Mouse (Mus musculus) lung, adult 18-20 months (tissue): ENCODE results near the gene Rbpj.

Source experiments
- DNase-seq, 2 experiments: peaks; one replicate each; pipeline ENCODE4 v3.0.0; 2022; ENCODE audit warnings: mixed read lengths in 2 of 2

Gene Rbpj

DNA sequence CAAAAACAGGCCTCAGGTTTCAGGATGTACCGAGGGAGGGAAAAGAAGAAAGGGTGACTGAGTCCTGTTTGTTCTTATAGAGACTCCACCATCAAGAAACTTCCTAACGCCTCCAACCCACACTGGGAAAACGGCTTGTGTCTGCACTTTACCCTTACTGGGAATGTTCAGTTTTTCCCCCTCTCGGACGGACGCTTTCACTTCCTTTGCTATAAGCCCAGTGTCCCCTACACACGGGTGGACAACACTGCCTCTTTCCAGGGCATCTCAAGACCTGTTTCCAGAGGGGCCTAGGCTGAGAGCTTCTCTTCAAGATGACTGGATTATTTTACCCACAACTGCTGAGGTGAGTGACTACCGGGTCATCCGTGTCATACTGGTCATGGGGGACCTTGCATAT is at the start of gene Rbpj:
Gene Rbpj, plus strand, starts transcription at position 270 of the 400 bp plus-strand sequence.
- no peak for DNase-seq

DNA sequence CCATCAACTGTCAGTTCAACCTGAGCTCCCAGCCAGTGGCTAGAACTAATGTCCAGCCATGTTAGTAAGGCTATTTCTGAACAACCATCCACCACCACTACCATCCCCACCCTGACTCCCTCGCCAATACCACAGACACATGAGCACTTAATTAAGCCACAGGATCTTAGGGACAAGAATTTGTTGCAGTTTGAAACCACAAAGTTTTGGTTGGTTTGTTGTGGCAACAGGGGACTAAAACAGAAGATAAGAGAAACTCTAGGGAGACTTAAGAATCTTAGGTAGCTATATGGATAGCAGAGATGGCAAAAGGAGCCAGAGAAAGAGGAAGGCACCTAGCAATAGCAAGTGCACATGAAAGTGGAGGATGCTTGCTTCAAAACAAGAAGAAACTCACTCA is 45.2 kb upstream of the Rbpj start:
- no peak for DNase-seq

DNA sequence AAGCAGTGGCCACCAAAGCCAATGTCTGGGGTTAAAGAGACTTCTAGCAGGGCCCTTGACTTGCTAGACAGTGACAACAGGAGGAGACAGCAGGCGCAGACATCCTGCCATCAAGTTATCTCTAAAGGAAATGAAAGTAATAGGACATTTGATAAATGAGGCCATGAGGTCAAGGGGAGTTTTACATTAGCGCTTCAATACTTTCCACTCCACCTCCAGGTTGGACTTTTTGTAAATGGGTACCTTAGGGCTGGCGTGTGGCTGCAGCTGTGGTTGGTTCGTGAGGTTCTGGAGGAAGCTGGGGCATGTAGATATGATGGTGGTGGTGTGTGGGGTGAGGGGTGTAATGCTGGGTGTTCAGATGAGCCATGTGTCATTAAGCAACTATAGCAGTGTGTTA is 44.7 kb upstream of the Rbpj start:
- DNase-seq, result no peak

DNA sequence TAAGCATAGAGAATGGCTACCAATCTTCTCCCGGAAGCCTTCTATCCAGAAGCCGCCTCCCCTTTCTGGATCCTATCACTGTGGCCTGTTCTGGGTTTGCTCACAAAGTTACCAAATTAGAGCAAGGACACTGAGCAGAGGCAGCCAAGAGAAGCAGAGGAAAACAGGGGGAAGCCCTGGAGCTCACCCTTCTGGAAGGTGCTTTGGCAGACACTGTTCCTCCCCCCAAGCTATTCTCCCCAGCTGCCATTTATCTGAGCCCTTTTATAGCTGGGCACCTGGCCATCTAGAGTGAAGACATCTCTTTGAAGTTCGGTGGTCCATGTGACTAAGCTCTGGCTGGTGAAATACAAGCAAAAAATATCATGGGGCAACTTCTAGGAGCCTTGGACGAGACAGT is 38.5 kb upstream of the Rbpj start:
- peak in 1 of 2 experiments; percentile 19 for DNase-seq

DNA sequence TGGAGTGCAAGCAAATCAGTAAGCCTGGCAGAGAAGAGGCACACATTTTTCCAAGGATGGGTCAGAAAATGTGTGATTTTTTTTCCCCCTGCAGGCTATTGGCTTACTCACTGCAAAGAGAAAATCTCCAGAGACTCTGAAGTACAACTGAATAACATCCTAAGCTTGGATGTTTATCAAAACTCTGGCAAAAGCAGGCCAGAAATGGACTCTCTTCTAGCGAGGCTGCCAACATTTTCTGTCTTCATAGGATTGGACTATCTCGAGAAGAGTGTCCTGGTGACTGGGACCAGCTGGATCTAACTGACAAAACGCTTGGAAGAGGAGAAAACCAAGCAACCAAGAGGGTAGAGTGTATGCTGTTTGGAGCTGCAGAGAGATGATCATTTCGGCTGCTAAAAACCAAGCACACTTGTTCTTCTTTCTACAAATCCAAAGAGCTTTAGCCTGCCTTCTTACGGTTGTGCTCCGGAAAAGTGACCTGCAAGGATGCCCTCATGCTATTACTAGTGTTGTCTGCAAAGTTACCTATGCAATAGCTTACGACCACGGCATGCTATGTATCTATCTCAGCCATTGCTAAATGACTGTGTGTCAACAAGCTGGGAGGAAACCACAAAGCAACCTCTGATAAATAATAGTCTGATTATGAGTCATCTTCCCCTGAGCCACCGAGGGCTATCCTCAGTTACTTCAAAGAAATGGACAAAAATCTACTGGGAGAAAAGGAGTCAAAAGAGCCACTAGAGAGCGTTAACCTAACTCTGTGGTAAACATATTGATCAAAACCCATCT is 36.1 kb upstream of the Rbpj start:
- peak; percentile 37 to 65 for DNase-seq

DNA sequence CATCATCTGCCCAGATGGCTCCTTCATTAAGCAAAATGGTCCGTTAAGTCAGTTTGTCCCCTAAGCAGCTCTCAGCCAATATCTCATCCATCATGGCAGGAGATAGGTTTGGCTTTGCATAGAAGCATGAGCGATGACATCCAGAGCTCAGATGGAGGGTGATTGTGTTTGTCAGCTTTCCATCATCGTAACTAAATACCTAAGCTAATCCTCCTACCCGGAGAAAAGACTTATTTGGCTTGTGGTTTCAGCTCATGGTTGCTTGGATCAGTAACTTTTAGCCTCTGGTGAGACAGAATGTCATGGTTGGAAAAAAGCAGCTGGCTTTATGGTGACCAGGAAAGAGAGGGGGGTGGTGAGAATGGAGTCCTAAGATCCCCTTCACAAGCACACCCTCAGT is 33.5 kb upstream of the Rbpj start:
- no peak for DNase-seq

DNA sequence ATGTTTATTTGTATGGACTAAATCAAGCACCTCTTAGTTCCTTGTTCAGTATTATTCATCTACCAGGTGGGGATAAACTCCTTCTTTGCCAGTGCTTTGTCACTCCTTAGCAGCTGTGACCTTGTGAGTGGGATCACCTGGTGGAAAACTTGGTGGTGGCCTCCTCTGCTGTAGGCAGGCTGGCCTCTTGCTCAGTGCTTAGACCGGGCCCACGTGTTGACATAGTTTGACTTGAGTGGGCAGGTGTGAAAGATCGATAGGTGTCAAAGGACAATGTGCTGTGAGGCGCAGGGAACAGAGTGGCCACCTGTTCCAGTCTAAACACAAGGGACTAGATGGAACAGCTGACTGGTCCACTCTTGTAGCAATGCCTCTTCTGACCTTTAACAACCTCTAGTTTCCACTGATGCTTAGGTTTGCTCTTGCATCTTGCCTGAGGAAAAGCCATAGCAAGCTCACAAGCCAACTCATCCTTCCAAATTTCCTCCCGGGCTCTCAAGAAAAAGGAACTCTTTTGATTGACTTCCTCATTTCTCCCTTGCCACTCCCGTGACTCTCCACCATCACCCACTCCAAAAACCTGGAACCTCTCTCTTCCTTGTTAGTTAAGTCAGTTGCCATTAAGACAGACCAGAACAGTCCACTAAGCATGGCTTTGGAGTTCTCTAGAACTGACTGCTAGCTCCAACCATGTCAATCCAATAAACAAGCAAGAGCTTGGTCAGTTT is 28.9 kb upstream of the Rbpj start:
- no peak for DNase-seq

DNA sequence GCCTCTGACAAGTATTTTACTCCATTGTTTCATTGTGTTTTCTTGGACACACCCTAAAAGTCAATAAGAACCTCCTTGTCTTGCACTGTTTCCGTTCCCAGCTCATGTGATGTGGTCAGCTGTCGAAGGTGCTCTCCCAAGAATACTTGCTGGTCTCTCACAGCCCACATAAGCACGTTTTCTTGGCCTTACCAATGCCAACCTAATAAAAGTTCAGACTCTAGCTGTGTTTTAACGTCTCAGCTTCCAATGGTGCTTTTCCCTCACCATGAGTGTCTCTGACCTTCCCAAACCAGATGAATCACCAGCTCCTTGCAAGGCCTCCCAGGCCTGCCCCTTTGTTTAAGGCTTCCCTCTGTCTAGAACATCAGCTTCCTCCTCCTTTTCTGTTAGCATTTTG is 28.2 kb upstream of the Rbpj start:
- no peak for DNase-seq

DNA sequence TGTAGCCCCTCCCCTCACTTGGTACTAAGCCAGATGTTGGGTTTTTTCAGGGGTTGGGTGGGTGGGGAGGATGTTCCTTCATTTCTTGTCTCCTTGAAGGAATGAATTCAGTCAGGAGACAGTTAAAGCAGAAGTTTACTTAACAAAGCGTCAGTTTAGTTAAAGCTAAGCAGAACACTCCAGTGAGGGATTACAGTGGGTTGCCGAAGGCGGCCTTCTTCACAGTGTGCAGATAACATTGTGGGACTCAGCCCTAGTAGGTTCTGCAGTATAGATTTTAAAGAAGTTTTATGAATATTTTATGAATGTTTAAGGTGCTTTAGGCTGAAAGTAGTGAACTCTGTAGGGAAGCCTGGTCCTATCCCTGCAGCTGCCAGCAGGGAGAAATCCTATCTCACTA is 27.7 kb upstream of the Rbpj start:
- no peak for DNase-seq

DNA sequence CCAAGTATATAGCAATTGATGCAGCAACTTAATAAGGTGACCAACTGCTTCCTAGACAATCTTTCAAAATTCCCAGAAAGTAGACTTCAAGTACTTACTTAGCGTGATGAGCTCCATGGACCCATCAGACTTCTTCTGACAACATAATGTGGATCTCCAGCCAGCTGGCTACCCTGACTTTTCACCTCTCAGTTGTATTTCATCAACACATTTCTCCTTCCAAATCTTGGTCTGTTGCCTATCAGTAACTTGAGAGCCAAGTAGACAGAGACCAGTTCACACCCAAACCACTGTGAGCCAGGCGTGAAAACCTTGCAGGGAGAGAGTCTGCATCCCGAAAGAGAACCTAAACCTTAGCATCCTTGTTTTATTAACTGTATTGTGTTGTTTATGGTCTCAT is 26.3 kb upstream of the Rbpj start:
- DNase-seq, result no peak

DNA sequence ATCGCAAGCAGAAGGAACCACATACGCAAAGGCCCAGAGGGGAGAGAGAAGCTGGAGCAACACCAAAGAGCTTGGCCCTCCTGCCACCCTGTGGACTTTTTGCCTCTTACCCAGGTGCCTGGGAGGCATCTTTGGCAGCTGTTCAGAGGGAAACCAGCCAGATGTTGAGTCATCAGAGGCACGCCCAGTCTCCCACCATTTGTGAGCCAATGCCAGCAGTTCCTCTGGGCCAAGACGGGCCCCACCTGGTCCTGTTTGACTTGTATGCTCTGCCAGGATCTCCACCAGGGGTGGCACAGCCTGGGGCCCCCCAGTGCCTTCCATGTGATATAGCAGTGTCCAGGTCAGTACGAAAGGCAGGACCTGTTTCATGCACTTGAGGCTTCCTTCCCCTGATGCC is 21.9 kb upstream of the Rbpj start:
- DNase-seq, result peak; percentile 68 to 76

DNA sequence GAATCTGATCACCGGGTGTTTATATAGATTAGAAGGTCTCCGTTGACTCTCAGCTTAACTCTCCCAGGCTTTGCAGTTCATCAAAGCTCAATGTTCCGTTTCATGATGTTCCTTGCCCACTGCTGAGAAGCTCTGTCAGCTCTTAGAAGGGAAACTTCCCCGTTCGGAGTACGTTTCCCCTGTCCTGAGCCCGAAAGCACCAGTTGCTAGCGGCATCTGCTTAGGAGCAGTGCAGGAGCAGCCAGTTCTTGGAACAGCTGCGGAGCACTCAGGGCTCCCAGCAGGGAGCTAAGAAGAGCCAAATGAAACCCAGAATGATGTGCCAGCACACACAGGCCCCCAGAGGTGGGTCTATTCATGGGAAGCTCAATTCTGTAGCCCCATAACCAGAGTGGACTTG is 15.0 kb upstream of the Rbpj start:
- no peak for DNase-seq

DNA sequence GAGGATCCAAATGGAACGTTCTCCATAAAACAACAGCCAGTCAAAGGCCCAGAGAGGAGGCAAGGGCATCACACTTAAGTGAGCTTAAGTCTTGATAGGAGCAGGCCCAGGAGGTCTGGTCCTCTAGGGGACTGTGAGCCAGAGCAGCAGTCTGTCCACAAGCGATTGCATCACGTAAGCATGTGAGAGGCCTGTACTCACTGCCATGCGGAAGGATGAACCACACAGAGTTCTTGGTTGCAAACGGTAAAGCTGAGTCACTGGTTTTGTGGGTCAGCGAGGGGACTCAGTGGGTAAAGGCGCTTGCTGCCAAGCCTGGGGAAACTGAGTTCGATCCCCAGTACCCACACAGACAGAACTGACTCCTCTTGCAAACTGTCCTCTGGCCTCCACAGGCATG is 14.1 kb upstream of the Rbpj start:
- no peak for DNase-seq

DNA sequence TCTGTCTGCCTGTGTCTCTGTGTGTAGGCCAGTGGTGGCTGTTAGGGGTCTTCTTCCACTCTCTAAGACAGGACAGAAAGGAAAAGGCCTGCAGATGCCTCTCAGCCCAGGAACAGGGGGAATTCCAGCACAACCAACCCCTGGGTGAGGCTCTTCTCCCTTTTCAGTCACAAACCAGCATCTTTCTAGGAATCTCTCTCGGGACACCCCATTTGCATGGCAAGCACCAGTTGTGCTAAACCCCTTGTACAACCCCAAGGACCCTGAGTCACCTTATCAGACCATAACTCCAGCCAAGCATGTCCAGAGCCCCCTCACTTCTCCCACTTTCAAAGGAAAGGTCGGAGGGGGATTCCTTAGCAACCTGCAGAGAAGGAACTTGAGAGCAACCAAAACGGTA is 13.0 kb upstream of the Rbpj start:
- no peak for DNase-seq

DNA sequence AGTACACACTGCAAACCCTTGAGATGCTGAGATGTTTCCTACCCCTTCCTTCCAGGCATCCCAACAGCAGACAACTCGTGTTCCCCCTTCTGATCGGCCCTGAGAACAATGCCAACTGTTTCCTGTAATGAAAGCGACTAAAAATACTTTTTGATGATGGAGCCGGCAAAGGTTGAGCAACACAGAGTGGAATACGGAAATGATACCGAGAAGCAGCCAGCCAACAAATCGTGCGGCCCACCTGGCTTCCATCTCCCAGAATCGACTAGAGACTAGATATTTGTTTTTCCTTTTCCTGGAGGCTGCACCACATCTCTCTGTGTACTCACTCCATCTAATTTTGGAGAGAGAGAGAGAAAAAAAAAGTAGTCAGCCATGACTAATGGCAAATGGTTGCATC is 11.2 kb upstream of the Rbpj start:
- no peak for DNase-seq

DNA sequence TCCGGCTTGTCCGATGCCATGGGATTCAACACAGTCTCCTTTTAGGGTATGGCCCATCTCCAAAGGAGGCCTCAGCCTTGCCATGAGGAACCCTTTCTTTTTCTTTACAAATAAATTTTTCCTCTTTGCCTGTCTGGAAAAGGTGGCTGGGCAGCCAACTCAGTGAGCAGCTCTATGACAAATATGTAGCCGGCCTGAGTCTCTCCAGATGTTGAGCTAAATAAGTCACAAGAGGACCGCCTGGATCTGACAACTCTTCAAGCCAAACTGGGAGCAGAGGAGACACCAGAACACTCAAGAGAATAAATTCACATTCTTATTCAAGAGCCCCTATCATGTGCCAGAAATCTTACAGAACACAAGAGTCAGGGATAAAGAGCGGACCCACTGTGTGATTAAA is 10.5 kb upstream of the Rbpj start:
- no peak for DNase-seq

DNA sequence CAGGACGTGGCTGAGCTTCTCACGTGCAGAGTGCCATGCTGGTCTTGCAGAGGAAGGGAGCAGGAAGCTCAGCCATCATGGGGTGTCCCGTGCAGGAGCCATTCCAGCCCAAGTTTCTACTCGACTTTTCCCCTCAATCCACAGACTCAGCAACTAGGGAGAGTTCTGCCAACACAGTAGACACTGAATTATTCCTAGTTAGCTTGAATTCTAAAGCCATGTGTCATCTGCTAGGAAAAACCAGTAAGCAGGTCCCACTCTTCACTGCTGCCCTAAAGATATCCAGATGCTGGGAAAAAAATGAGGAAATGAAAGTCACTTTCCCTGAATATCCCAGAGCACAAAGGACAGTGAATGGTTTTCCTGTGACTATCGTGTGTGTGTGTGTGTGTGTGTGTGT is 5.8 kb upstream of the Rbpj start:
- DNase-seq, result no peak

DNA sequence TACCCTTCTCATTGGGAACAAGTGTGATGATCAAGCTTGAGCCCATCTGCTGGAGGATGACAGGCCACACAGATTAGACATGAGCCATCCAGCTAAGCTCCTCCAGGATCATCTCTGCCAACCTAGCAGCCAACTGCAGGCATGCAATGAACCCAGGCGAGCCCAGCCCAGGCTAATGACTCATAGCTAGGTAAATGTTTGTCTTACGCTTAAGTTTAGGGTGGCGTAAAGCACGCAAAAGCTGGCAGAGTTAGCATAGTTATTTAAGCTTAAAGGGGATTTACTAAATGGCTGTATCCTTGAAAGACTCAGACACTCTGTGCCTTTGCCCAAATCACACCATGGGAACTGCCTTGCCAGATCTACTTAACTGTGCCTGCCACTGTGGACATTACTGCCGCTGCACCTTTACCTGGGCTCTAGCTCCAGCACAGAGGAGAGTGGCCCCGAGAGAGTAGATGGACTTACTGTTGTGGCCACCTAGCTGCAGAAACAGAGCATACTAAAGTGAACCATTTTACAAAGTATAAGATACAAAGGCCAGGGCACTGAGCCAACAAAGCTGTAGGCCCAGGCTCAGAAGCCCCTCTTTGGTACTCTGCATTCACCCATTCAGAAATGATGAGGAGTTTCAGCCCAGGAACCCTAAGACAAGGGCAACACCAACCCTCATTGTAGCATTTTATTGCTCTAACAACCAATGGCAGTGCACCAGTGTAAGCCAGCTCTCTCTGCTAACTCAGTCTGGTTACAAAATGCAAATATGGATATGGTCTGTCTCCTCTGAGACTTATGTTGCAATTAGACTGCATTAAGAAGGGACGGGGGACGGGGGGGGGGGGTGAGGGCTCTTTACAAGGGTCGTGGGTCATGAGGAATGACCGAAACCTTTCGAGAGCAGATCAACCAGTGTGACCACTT is 2.6 kb upstream of the Rbpj start:
- peak; percentile 54 to 71 for DNase-seq

DNA sequence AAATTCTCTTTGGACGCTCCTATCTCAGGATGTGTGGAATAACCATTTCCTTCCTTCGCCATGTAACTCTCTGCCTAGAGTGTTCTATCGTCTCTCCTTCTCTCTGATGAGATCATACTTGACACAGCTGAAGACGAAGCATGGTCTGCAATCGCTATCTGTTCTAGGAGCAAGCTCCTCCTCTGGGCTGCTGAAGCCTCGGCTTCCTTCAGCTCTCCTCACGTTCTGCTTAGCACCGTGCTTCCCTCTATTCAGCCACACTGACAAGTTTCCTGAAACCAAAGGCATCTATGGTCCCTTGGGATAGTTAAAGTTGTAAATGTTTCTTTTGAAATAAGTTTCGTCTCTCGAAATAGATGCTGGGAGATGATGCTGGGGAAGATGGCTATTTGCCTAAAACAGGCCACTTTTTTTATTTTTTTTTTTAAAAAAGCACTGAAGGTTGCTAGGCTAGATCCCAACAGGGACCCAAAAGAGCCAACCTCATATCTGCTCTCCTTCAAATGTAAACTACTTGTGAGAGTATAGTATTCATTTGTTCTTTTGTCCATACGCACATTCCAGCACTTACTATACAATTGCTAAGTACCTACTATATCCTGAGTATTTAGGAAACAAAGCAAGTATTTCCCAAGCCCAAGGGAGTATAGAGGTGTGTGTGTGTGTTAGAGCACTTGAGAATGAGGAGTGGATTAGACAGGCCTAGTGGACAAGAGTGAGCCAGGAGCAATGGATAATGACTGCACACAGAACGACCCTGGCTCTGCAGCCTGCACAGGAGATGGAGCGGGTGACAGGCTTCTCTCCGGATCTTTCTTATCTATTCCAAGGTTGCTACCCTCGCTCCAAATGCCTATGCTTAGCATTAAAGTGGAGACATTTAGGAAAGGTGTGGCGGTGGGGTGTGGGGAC is 726 bp downstream of the Rbpj start:
- no peak for DNase-seq

DNA sequence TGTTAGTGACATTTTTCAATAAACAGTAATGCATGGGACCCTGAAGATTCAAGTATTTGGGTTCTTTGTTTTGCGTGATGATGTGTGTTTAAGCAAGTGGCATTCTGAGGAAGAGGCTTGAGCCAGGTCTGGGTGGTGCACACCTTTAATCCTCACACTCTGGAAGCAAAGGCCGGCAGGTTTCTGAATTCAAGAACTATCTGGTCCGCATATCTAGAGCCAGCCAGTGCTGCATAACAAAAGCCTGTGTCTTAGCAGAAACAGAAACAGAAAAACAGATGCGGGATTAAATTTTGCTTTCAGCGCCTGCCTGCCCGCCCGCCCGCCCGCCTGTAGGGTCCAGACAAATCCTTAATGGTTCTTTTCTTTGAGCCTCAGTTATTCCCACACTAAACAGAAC is 1.6 kb downstream of the Rbpj start:
- no peak for DNase-seq

DNA sequence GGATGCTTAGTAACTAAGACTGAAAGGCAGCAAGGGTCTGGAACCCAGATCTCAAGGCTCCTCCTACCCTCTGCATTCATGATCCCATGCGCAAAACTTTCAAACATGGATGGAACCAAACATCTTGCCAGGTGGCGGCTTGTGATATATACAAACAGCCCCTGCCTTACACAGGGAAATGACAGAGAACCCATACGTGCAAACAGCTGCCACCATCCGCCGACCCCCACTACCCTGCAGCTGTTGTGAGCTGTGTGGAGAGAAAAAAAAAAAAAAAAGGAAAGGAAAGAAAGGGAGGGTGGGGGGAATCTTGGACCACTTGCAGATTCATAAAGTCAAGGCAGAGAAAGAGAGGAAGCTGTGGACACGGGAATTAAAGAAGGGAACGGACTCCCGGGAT is 2.4 kb downstream of the Rbpj start:
- DNase-seq, result no peak

DNA sequence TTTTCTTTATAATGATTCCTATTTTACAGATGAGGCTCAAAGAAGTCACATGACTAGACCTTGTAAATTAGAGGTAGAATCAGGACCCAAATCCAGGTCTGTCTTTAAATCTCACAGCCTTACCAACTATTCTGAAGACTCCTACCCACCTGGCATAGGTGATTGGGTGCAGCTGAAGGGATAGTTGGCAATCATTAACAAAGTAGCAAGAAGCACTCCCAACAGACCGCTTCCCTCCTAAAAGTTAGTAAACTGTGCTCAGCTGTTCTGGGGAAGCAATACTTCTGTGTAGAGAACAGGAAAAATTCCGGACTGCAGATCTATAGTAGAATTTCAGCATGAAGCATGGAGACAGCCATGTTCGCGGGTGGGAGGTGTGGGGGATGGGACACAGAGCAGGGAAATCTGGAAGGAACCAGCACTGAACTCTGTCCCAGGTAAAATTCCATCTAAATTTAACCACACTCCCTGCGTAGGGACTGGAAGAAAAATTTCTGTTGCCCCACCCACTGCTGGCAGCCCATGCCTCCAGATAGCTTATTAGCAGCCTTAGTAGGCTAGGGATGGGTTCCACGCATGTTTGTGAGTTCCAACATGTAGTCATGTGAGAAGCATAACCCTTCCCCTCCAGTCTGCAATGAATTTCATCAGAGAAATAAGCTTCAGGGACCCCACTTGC is 3.3 kb downstream of the Rbpj start:
- no peak for DNase-seq
